In genomic region chr7:18957569-18958383, GRCm38 (mm10) we compare ENCODE assay signal across 8 mouse cellular contexts. TPM values are rescaled to one million over a fixed set of nuclear protein-coding genes. Genes with fewer than 3 reads are reported as not detected.
A peak's percentile ranks its signal among the peaks of the same experiment; 100 is the strongest.
DNase-seq lines count a peak whose midpoint lies in the region; ATAC-seq and TF ChIP-seq lines count a peak whose summit lies in the region.

No protein-coding gene starts in this region.

- WGBS in heart, adult 2 months = 2% methylated on average over 98 of the region's 107 CpGs
- WGBS in intestine, postnatal 0 days = 1% methylated on average over 82 of the region's 107 CpGs
- 1% methylated on average over 79 of the region's 107 CpGs for WGBS in limb, embryonic 15.5 days
- WGBS in midbrain, embryonic 16.5 days = under 1% methylated on average over 86 of the region's 107 CpGs
- under 1% methylated on average over 87 of the region's 107 CpGs for WGBS in stomach, postnatal 0 days

- peak overlapping the region; percentile 55 for H3K4me3 ChIP-seq in heart, adult 2 months
- peak overlapping the region; percentile 64 for H3K4me3 ChIP-seq in intestine, postnatal 0 days (ENCODE audit: low read depth, low read length)
- peak overlapping the region; percentile 56 for H3K4me3 ChIP-seq in limb, embryonic 15.5 days
- H3K4me3 ChIP-seq in midbrain, embryonic 16.5 days (ENCODE audit: low read depth, low read length) = peak overlapping the region; percentile 28
- peak overlapping the region; percentile 56 for H3K4me3 ChIP-seq in stomach, postnatal 0 days (ENCODE audit: low read depth, low read length)

- H3K9me3 ChIP-seq in intestine, postnatal 0 days (ENCODE audit: control insufficient read depth) = no peaks in the 10 kb centered on the region
- H3K9me3 ChIP-seq in limb, embryonic 15.5 days = no peaks in the 10 kb centered on the region
- H3K9me3 ChIP-seq in midbrain, embryonic 16.5 days (replicated peaks; ENCODE audit: control insufficient read depth, low read length, poor library complexity, severe bottlenecking) = no peaks in the 10 kb centered on the region
- H3K9me3 ChIP-seq in stomach, postnatal 0 days (ENCODE audit: control insufficient read depth, low read length) = no peaks in the 10 kb centered on the region

- DNase-seq in 416B (ENCODE audit: low read depth) = peak; percentile 62
- DNase-seq in embryo, embryonic 10 days (ENCODE audit: low spot score) = peak; percentile 63
- peak; percentile 81 to 84 for DNase-seq in heart, adult 2 months
- peak; percentile 70 for DNase-seq in stomach, postnatal 0 days (ENCODE audit: low spot score)

- peak overlapping the region; percentile 99 for H3K4me2 ChIP-seq in intestine, postnatal 0 days (replicated peaks; ENCODE audit: low read depth)
- peak overlapping the region; percentile 92 for H3K4me2 ChIP-seq in limb, embryonic 15.5 days
- peak overlapping the region; percentile 50 for H3K4me2 ChIP-seq in midbrain, embryonic 16.5 days (ENCODE audit: low read length)
- H3K4me2 ChIP-seq in stomach, postnatal 0 days (replicated peaks; ENCODE audit: low read depth) = peak overlapping the region; percentile 97

- H3K27me3 ChIP-seq in heart, adult 2 months (ENCODE audit: control insufficient read depth, insufficient read depth, low read length) = peaks cover under 1% of the 10 kb centered on the region
- H3K27me3 ChIP-seq in intestine, postnatal 0 days (replicated peaks; ENCODE audit: control insufficient read depth, insufficient read depth, low read length) = peaks cover 52% of the 10 kb centered on the region
- H3K27me3 ChIP-seq in limb, embryonic 15.5 days = peaks cover 75% of the 10 kb centered on the region
- H3K27me3 ChIP-seq in midbrain, embryonic 16.5 days (ENCODE audit: control insufficient read depth, insufficient read depth, low read depth, low read length) = no peaks in the 10 kb centered on the region
- H3K27me3 ChIP-seq in stomach, postnatal 0 days (ENCODE audit: control insufficient read depth, insufficient read depth, low read length) = 0 out of 2 replicates have a peak, but pooled peaks cover 2% of the 10 kb centered on the region

- no peaks in the 10 kb centered on the region; the same call in 1 of the 2 replicates for H3K36me3 ChIP-seq in heart, adult 2 months (ENCODE audit: control insufficient read depth, insufficient read depth, low read length)
- no peaks in the 10 kb centered on the region; the same call in 1 of the 2 replicates for H3K36me3 ChIP-seq in intestine, postnatal 0 days (ENCODE audit: control insufficient read depth, insufficient read depth)
- no peaks in the 10 kb centered on the region for H3K36me3 ChIP-seq in limb, embryonic 15.5 days
- H3K36me3 ChIP-seq in midbrain, embryonic 16.5 days (ENCODE audit: control insufficient read depth, insufficient read depth, low read length) = peaks cover 11% of the 10 kb centered on the region; the same call in 1 of the 2 replicates
- no peaks in the 10 kb centered on the region for H3K36me3 ChIP-seq in stomach, postnatal 0 days (ENCODE audit: control insufficient read depth, insufficient read depth, low read length)

- peak overlapping the region; percentile 95 for H3K9ac ChIP-seq in heart, adult 2 months (ENCODE audit: low read depth, low read length)
- peak overlapping the region; percentile 46 for H3K9ac ChIP-seq in intestine, postnatal 0 days (ENCODE audit: low read depth, low read length)
- H3K9ac ChIP-seq in limb, embryonic 15.5 days = peak overlapping the region; percentile 35
- H3K9ac ChIP-seq in midbrain, embryonic 16.5 days (ENCODE audit: low read depth, low read length) = peak overlapping the region; percentile 56
- H3K9ac ChIP-seq in stomach, postnatal 0 days (ENCODE audit: low read length) = peak overlapping the region; percentile 58

- intact Hi-C loops in heart, adult 2 months (cut with DNase I) = loop anchor here (2.0 kb wide), 1 partner anchor 31 kb away; no protein-coding TSS in a partner anchor

- H3K4me1 ChIP-seq in heart, adult 2 months (ENCODE audit: control insufficient read depth, insufficient read depth, low read length) = peaks cover 6% of the 10 kb centered on the region
- H3K4me1 ChIP-seq in intestine, postnatal 0 days (replicated peaks; ENCODE audit: control insufficient read depth, insufficient read depth, low read length) = no peaks in the 10 kb centered on the region
- peaks cover 15% of the 10 kb centered on the region for H3K4me1 ChIP-seq in limb, embryonic 15.5 days
- peaks cover 29% of the 10 kb centered on the region for H3K4me1 ChIP-seq in midbrain, embryonic 16.5 days (ENCODE audit: control insufficient read depth, insufficient read depth, low read length)
- H3K4me1 ChIP-seq in stomach, postnatal 0 days (replicated peaks; ENCODE audit: control insufficient read depth, insufficient read depth) = 0 out of 2 replicates have a peak, but pooled peaks cover 3% of the 10 kb centered on the region

- peak overlapping the region; percentile 71 for H3K27ac ChIP-seq in heart, adult 2 months
- H3K27ac ChIP-seq in intestine, postnatal 0 days (ENCODE audit: low read depth, low read length) = 0 out of 2 replicates have a peak overlapping the region, but pooled peaks have one; percentile 15
- H3K27ac ChIP-seq in limb, embryonic 15.5 days = no peak overlapping the region
- peak overlapping the region; percentile 38 for H3K27ac ChIP-seq in midbrain, embryonic 16.5 days (ENCODE audit: low read length)
- H3K27ac ChIP-seq in stomach, postnatal 0 days (replicated peaks) = no peak overlapping the region

- ATAC-seq in activated CD4-positive, CD25-positive, alpha-beta regulatory T cell, adult 4 months = peak; percentile 32
- ATAC-seq in intestine, postnatal 0 days = peak; percentile 47
- ATAC-seq in limb, embryonic 15.5 days (ENCODE audit: insufficient number of reproducible peaks, low FRiP score, low TSS enrichment, low read depth) = 0 out of 2 replicates have a peak, but pooled peaks have one; percentile 63
- peak; percentile 18; the same call in 1 of the 2 replicates for ATAC-seq in midbrain, embryonic 16.5 days
- ATAC-seq in stomach, postnatal 0 days (ENCODE audit: low FRiP score, low TSS enrichment) = peak; percentile 71

- TF ChIP-seq CTCF in heart, adult 2 months (IDR thresholded peaks at IDR 0.05) = peak; percentile 30
- TF ChIP-seq CTCF in intestine, postnatal 0 days (IDR thresholded peaks at IDR 0.05; ENCODE audit: low read depth) = 0 out of 2 replicates have a peak, but pooled peaks have one; percentile 12
- TF ChIP-seq CTCF in stomach, postnatal 0 days (IDR thresholded peaks at IDR 0.05; ENCODE audit: low read depth) = no peak

- 0 out of 2 replicates have a peak, but pooled peaks have one; percentile 13 for TF ChIP-seq POLR2A in heart, adult 2 months (IDR thresholded peaks at IDR 0.05; ENCODE audit: insufficient read depth, low read depth, low read length)

- no peaks in the 10 kb centered on the region; the same call in 1 of the 2 replicates for H3K79me2 ChIP-seq in heart, adult 2 months (replicated peaks; ENCODE audit: control insufficient read depth, insufficient read depth, low read length)

- no peak for TF ChIP-seq EP300 in heart, adult 2 months (IDR thresholded peaks at IDR 0.05; ENCODE audit: insufficient read depth, low read depth, low read length)
- no peak for TF ChIP-seq EP300 in stomach, postnatal 0 days (optimal IDR thresholded peaks at IDR 0.05)

RNA-seq across cellular contexts. Expression of gene Nanos2, which starts 29.4 kb away (rescaled TPM):
- polyA plus RNA-seq in activated CD4-positive, CD25-positive, alpha-beta regulatory T cell, adult 4 months (2017; shearing (Covaris generic)) = under 1 TPM in 1 of 2 experiments, not detected in 1; 0.31 TPM
- total RNA-seq in heart, adult 2 months (2021) = not detected
- 0.08 TPM in 1 of 2 replicates, not detected in the other for polyA plus RNA-seq in heart, adult 2 months (2012; rRNA removed)
- polyA plus RNA-seq in intestine, postnatal 0 days (2015; fragmentation: Nextera tagmentation; extraction: Ambion mirVana) = not detected in 2 replicates
- not detected in 2 replicates for polyA plus RNA-seq in limb, embryonic 15.5 days (2015; fragmentation: Nextera tagmentation; extraction: Ambion mirVana)
- polyA plus RNA-seq in midbrain, embryonic 16.5 days (2015; fragmentation: Nextera tagmentation; extraction: Ambion mirVana) = 0.52 and 0.79 TPM in 2 replicates
- not detected in 2 replicates for polyA plus RNA-seq in stomach, postnatal 0 days (2015; fragmentation: Nextera tagmentation; extraction: Ambion mirVana)

RNA-seq across cellular contexts. Expression of gene Nova2, which starts 32.1 kb away (rescaled TPM):
- not detected for polyA plus RNA-seq in activated CD4-positive, CD25-positive, alpha-beta regulatory T cell, adult 4 months (2017; shearing (Covaris generic))
- 1 to 10 TPM; 4.3 to 5.1 TPM for total RNA-seq in heart, adult 2 months (2021)
- 1.5 and 1.7 TPM in 2 replicates for polyA plus RNA-seq in heart, adult 2 months (2012; rRNA removed)
- polyA plus RNA-seq in intestine, postnatal 0 days (2015; fragmentation: Nextera tagmentation; extraction: Ambion mirVana) = 0.18 and 0.24 TPM in 2 replicates
- 0.36 and 0.68 TPM in 2 replicates for polyA plus RNA-seq in limb, embryonic 15.5 days (2015; fragmentation: Nextera tagmentation; extraction: Ambion mirVana)
- 11.9 and 14.3 TPM in 2 replicates for polyA plus RNA-seq in midbrain, embryonic 16.5 days (2015; fragmentation: Nextera tagmentation; extraction: Ambion mirVana)
- 0.18 and 0.22 TPM in 2 replicates for polyA plus RNA-seq in stomach, postnatal 0 days (2015; fragmentation: Nextera tagmentation; extraction: Ambion mirVana)

RNA-seq across cellular contexts. Expression of gene Mypop, which starts 33.3 kb away (rescaled TPM):
- polyA plus RNA-seq in activated CD4-positive, CD25-positive, alpha-beta regulatory T cell, adult 4 months (2017; shearing (Covaris generic)) = 1 to 10 TPM; 2.2 to 2.8 TPM
- total RNA-seq in heart, adult 2 months (2021) = 1 to 10 TPM; 3.5 to 3.9 TPM
- 3.4 and 4.0 TPM in 2 replicates for polyA plus RNA-seq in heart, adult 2 months (2012; rRNA removed)
- 1.1 and 1.2 TPM in 2 replicates for polyA plus RNA-seq in intestine, postnatal 0 days (2015; fragmentation: Nextera tagmentation; extraction: Ambion mirVana)
- polyA plus RNA-seq in limb, embryonic 15.5 days (2015; fragmentation: Nextera tagmentation; extraction: Ambion mirVana) = 5.2 and 5.3 TPM in 2 replicates
- polyA plus RNA-seq in midbrain, embryonic 16.5 days (2015; fragmentation: Nextera tagmentation; extraction: Ambion mirVana) = 3.9 and 5.1 TPM in 2 replicates
- 1.3 and 1.4 TPM in 2 replicates for polyA plus RNA-seq in stomach, postnatal 0 days (2015; fragmentation: Nextera tagmentation; extraction: Ambion mirVana)

RNA-seq across cellular contexts. Expression of gene Irf2bp1, which starts 46.1 kb away (rescaled TPM):
- polyA plus RNA-seq in activated CD4-positive, CD25-positive, alpha-beta regulatory T cell, adult 4 months (2017; shearing (Covaris generic)) = 1 to 10 TPM; 2.0 to 3.0 TPM
- total RNA-seq in heart, adult 2 months (2021) = 10 to 100 TPM; 22.5 to 24.5 TPM
- 12.7 and 15.1 TPM in 2 replicates for polyA plus RNA-seq in heart, adult 2 months (2012; rRNA removed)
- polyA plus RNA-seq in intestine, postnatal 0 days (2015; fragmentation: Nextera tagmentation; extraction: Ambion mirVana) = 11.4 and 11.9 TPM in 2 replicates
- polyA plus RNA-seq in limb, embryonic 15.5 days (2015; fragmentation: Nextera tagmentation; extraction: Ambion mirVana) = 24.0 and 26.1 TPM in 2 replicates
- 26.0 and 26.7 TPM in 2 replicates for polyA plus RNA-seq in midbrain, embryonic 16.5 days (2015; fragmentation: Nextera tagmentation; extraction: Ambion mirVana)
- 9.8 and 12.0 TPM in 2 replicates for polyA plus RNA-seq in stomach, postnatal 0 days (2015; fragmentation: Nextera tagmentation; extraction: Ambion mirVana)

RNA-seq across cellular contexts. Expression of gene Ccdc61, which starts 47.6 kb away (rescaled TPM):
- polyA plus RNA-seq in activated CD4-positive, CD25-positive, alpha-beta regulatory T cell, adult 4 months (2017; shearing (Covaris generic)) = 1 to 10 TPM; 5.3 to 9.2 TPM
- 1 to 10 TPM; 6.6 to 9.6 TPM for total RNA-seq in heart, adult 2 months (2021)
- 11.3 and 12.5 TPM in 2 replicates for polyA plus RNA-seq in heart, adult 2 months (2012; rRNA removed)
- 13.5 and 15.1 TPM in 2 replicates for polyA plus RNA-seq in intestine, postnatal 0 days (2015; fragmentation: Nextera tagmentation; extraction: Ambion mirVana)
- 28.0 TPM in 2 replicates for polyA plus RNA-seq in limb, embryonic 15.5 days (2015; fragmentation: Nextera tagmentation; extraction: Ambion mirVana)
- 24.7 and 31.2 TPM in 2 replicates for polyA plus RNA-seq in midbrain, embryonic 16.5 days (2015; fragmentation: Nextera tagmentation; extraction: Ambion mirVana)
- polyA plus RNA-seq in stomach, postnatal 0 days (2015; fragmentation: Nextera tagmentation; extraction: Ambion mirVana) = 15.4 and 19.1 TPM in 2 replicates

Comparison
In these comparisons a context has a peak if more than half of its experiments do, and no peak if none do; other contexts are left out.
1. ATAC-seq: peak in every context shown above with its lines; median percentile 71 in stomach, postnatal 0 days; 63 in limb, embryonic 15.5 days; 47 in intestine, postnatal 0 days; 32 in activated CD4-positive, CD25-positive, alpha-beta regulatory T cell, adult 4 months; 18 in midbrain, embryonic 16.5 days.
2. H3K27ac ChIP-seq: peak in heart, adult 2 months (single experiment), intestine, postnatal 0 days (single experiment) and midbrain, embryonic 16.5 days (single experiment); none in limb, embryonic 15.5 days (single experiment) and stomach, postnatal 0 days (single experiment).
3. H3K9ac ChIP-seq: peak in every context shown above with its lines; median percentile 95 in heart, adult 2 months; 58 in stomach, postnatal 0 days; 56 in midbrain, embryonic 16.5 days; 46 in intestine, postnatal 0 days; 35 in limb, embryonic 15.5 days.
4. Peak in every context shown above with its lines, with median percentiles within 50 percentile points of each other: DNase-seq, H3K4me3 ChIP-seq and H3K4me2 ChIP-seq.